Mouse (Mus musculus): ENCODE measurements at regions not wholly inside any gene's neighbourhood (a gene's known extent, or its start where the extent isn't known, plus 50 kb on each side); places are given as distances from the start of the nearest gene placed in this dataset.

- DNase-seq, result no peak
These were observed 81.5 kb upstream of the Dab2 start for GRCm38 (mm10) chr15:6218087-6218486.

GRCm38 (mm10) chr15:6225227-6225626 is 74.4 kb upstream of the Dab2 start:
- no peak for DNase-seq

GRCm38 (mm10) chr15:6230618-6231017 is 69.0 kb upstream of the Dab2 start:
- DNase-seq, result no peak

GRCm38 (mm10) chr15:6231308-6232103 is 68.1 kb upstream of the Dab2 start:
- no peak for DNase-seq

GRCm38 (mm10) chr15:6233621-6234020 is 66.0 kb upstream of the Dab2 start:
- no peak for DNase-seq

- DNase-seq, result no peak
These were observed 63.0 kb upstream of the Dab2 start for GRCm38 (mm10) chr15:6236583-6236982.

GRCm38 (mm10) chr15:6237726-6238125 is 61.9 kb upstream of the Dab2 start:
- DNase-seq, result peak; percentile 29

- peak; percentile 76 for DNase-seq
These were observed 61.5 kb upstream of the Dab2 start for GRCm38 (mm10) chr15:6238133-6238532.

GRCm38 (mm10) chr15:6238755-6239154 is 60.8 kb upstream of the Dab2 start:
- no peak for DNase-seq

- DNase-seq, result no peak
These were observed 57.5 kb upstream of the Dab2 start for GRCm38 (mm10) chr15:6242132-6242531.

GRCm38 (mm10) chr15:6244401-6244800 is 55.2 kb upstream of the Dab2 start:
- DNase-seq, result no peak

- no peak for DNase-seq
These were observed 53.4 kb upstream of the Dab2 start for GRCm38 (mm10) chr15:6245950-6246894.

- DNase-seq, result no peak
These were observed 51.1 kb upstream of the Dab2 start for GRCm38 (mm10) chr15:6248470-6248869.

Small RNA genes in the stretch of these regions (microRNA-seq; reads per million reads assigned to microRNA genes)
- 0 reads per million in 2 experiments for gene Gm27760

Data from adrenal gland, adult 8-10 months (tissue).